Mouse (Mus musculus): ENCODE results near the gene Muc3. TPM values are rescaled to one million over a fixed set of nuclear protein-coding genes. Genes with fewer than 3 reads are reported as not detected.
A peak's percentile ranks its signal among the peaks of the same experiment; 100 is the strongest.
"Not testable (repeated sequence)": the region's sequence is repeated elsewhere in the genome, so short reads cannot be mapped to it uniquely, and the experiment has no call there.

The Muc3 gene
- not detected in 2 replicates for polyA plus RNA-seq (2012; ENCODE audit: insufficient read depth, insufficient read length, missing spikeins)

DNA sequence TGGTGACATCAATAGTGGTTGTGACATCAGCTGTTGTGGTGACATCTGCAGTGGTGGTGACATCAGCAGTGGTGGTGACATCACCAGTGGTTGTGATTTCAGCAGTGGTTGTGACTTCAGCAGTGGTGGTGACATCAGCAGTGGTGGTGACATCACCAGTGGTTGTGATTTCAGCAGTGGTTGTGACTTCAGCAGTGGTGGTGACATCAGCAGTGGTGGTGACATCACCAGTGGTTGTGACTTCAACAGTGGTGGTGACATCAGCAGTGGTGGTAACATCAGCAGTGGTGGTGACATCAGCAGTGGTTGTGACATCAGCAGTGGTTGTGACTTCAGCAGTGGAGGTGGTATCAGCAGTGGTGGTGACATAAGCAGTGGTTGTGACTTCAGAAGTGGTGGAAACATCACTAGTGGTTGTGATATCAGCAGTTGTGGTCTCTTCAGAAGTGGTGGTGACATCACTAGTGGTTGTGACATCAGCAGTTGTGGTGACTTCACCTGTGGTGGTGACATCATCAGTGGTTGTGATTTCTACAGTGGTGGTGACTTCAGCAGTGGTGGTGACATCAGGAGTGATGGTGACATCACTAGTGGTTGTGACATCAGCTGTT lies at the start of gene Muc3:
Muc3 (minus strand) TSS at position 51 of the 611 bp plus-strand sequence.
- H3K27ac ChIP-seq (replicated peaks; ENCODE audit: low read depth, low read length); H3K4me3 ChIP-seq (ENCODE audit: insufficient read depth, low read depth, low read length): not testable (repeated sequence)

DNA sequence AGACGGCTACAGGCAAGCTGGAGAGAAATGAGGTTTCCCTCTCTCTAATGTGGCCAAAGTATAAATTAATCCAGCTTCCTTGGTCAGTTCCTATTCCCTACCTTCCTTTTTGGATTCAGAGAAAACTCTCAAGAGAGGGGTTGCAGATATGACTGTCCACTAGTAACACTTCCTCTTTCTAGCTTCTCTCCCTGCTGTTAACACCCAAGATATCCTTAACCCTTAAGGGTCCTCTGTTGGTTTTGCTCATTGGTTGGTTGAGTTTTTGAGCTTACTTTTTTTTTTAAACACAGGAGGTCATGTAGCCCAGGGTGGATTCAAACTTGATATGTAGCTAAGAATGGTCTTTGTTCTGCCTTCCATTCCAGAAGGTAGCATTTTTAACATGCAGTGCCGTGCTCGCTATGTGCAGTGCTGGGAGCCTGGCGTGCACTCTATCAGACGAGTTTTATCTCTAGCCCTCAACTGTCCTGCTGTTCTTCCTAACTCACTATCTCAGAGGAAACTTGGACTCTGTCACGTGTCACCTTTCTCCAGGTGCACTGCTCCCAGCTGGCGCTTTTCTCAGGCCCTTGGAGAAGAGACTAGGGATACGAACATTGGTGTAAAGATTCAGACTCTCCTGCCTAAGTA lies 45.5 kb upstream of the Muc3 start:
- H3K4me1 ChIP-seq (ENCODE audit: control insufficient read depth, insufficient read depth, insufficient read length, low read length), result no peaks in the 10 kb centered on the region
- no peak overlapping the region for H3K27ac ChIP-seq (replicated peaks; ENCODE audit: low read depth, low read length)
- no peak overlapping the region for H3K4me3 ChIP-seq (ENCODE audit: insufficient read depth, low read depth, low read length)

More for the DNA sequence above, at the start of gene Muc3:
- H3K4me1 ChIP-seq (ENCODE audit: control insufficient read depth, insufficient read depth, insufficient read length, low read length), result not testable (repeated sequence)

DNA sequence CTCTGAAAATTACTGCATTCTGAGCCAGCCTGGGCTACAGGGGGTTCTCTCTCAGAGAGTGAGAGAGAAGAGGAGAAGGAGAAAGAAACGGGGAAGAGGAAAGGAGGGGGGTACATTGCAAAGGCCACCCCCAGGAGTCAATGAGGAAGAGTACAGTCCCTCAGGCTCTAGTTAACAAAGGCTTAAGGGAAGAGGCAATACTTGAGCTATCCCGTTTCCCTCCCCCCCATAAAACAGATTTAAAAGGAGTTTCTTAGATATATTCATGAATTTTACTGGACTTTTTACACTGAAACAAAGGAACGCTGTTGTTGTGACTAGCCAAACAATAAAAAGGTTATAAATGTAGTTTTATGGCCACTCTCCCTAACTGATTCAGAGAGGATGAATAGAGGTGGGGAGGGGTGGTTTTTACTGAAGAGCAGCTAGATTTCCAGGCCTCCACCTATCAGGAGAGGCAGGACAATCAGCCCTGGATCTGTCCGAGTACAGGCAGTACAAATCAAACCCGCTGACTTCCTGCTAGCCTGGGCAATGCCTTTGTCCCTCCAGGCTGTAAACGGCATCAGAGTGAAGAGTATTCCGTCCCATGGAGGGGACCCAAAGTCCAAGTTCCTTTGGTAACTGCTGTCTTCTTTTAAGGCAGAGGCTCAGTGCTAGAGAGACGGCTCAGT lies 44.3 kb upstream of the Muc3 start:
- H3K4me1 ChIP-seq (ENCODE audit: control insufficient read depth, insufficient read depth, insufficient read length, low read length), result no peaks in the 10 kb centered on the region
- H3K4me3 ChIP-seq (ENCODE audit: insufficient read depth, low read depth, low read length), result no peak overlapping the region
- H3K27ac ChIP-seq (replicated peaks; ENCODE audit: low read depth, low read length), result no peak overlapping the region

DNA sequence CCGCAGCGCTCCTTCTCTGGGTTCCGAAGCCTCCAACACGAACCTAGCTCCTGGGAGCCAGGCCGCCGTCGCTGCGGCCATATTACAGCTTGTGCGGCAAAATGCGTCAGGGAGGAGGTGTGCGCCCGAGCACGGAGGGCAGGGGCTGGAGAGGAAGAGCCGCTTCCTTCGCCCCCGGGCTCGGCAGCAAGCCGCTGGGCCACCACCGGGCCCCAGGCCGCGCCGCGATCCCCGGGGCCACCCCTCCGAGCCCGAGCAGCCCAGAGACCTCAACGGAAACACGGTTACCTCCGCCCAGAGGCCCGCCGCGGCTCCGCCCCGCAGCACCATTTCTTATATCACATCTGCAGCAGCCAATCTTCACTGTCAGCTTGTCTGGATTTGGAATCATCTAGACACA lies 40.2 kb upstream of the Muc3 start:
- peak overlapping the region; percentile 39 for H3K4me3 ChIP-seq (ENCODE audit: insufficient read depth, low read depth, low read length)
- no peaks in the 10 kb centered on the region for H3K4me1 ChIP-seq (ENCODE audit: control insufficient read depth, insufficient read depth, insufficient read length, low read length)
- no peak overlapping the region for H3K27ac ChIP-seq (replicated peaks; ENCODE audit: low read depth, low read length)

DNA sequence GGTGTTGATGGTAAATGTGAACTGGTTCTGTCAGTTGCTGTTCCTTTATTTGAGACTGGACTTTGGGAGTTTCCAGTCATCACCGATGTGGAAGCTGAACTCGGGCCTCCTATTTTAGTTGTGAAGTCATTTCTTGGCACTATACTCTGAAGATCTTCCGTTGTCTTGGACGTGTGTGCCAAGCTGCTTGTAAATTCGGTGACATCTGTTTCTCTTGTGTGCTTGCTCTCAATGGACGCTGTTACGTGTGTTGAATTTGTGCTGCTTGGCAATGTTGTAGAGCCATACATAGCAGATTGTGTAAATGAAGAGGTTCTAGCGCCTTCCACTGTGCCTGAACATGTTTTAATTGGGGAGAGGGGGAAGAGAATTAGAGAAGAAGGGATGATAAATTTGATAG lies 36.2 kb upstream of the Muc3 start:
- H3K27ac ChIP-seq (replicated peaks; ENCODE audit: low read depth, low read length), result no peak overlapping the region
- no peak overlapping the region for H3K4me3 ChIP-seq (ENCODE audit: insufficient read depth, low read depth, low read length)
- H3K4me1 ChIP-seq (ENCODE audit: control insufficient read depth, insufficient read depth, insufficient read length, low read length), result no peaks in the 10 kb centered on the region

DNA sequence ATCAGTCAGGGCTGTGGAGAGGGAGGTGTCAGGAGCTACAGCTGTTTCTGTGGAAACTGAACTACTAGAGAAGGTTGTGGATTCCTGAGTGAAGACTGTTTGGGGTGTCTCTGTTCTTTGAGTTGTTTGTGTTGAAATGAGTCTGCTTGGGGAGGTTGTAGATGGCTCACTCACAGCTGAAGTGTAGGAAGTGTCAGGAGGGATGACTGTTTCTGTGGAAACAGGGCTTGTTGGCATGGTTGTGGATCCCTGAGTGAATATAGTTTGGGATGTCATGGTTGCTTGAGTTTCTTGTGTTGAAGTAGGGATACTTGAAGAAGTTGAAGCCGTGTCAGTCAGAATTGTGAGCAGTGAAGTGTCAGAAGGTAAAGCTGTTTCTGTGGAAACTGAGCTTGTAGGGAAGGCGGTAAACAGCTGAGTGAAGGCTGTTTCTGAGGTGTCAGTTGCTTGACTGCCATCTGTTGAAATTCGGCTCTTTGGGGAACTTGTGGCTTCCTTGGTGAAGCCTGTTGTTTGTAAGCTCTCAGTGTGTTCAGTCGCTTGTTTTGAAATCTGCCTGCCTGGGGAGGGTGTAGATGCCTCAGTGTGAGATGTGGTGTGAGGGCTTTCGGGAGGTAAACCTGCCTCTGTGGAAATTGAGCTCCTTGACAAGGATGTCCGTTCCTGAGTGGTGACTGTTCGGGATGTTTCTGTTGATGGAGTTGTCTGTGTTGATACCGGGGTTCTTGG lies 30.7 kb upstream of the Muc3 start:
- no peaks in the 10 kb centered on the region for H3K4me1 ChIP-seq (ENCODE audit: control insufficient read depth, insufficient read depth, insufficient read length, low read length)
- H3K4me3 ChIP-seq (ENCODE audit: insufficient read depth, low read depth, low read length), result no peak overlapping the region
- H3K27ac ChIP-seq (replicated peaks; ENCODE audit: low read depth, low read length), result no peak overlapping the region

DNA sequence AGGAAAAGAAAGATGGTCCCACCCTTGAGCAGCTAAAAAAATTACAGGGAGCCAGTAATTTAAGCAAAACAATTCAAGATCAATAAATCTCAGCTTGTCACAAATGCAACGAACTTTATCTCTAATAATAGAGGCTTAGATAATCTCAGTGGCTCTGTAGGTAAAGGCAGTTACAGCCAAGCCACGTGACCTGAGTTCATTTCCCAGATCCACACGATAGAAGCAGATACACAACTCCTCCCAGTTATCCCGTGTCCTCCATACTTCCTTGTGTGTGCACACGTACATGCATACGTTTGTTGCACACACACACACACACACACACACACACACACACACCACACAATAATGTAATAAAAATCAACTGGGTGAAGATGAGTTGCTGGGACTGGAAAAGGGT lies 24.8 kb upstream of the Muc3 start:
- no peaks in the 10 kb centered on the region for H3K4me1 ChIP-seq (ENCODE audit: control insufficient read depth, insufficient read depth, insufficient read length, low read length)
- H3K4me3 ChIP-seq (ENCODE audit: insufficient read depth, low read depth, low read length), result no peak overlapping the region
- no peak overlapping the region for H3K27ac ChIP-seq (replicated peaks; ENCODE audit: low read depth, low read length)

DNA sequence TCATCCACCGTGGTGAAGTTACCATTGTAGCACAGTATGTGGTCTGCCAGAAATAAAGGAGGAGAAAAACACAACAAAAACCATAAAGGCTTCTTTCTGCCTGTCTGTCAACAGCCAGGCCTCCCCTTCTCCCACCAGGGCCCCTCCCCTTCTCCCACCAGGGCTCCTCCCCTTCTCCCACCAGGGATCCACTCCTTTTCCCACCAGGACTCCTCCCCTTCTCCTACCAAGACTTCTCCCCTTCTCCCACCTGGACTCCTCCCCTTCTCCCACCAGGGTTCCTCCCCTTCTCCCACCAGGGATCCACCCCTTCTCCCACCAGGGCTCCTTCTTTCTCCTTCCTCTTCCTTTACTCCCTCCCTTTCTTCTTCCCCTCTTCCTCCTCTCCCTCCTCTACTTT lies 23.5 kb upstream of the Muc3 start:
- Histone ChIP-seq H3K27ac (replicated peaks; ENCODE audit: low read depth, low read length) (no peak overlapping the region), H3K4me1 (ENCODE audit: control insufficient read depth, insufficient read depth, insufficient read length, low read length) (no peaks in the 10 kb centered on the region)

DNA sequence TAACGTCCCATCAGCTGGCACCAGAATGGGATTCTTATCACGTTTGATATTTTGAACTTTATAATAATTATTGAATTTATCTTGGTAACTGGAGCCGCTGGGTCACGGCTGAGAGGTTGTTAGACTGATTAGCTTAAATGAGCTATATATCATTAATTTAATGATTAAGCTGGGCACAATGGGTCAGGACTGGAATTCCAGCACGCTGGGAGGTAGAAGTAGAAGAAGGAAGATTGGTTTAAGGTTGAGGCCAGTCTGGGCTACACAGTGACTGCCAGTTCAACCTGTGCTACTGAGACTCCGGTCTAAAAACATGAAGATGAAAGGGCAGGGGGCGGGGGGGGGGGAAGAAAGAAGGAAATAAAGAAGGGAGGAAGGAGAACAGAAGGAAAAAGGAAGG lies 22.4 kb upstream of the Muc3 start:
- H3K4me3 ChIP-seq (ENCODE audit: insufficient read depth, low read depth, low read length), result no peak overlapping the region
- H3K4me1 ChIP-seq (ENCODE audit: control insufficient read depth, insufficient read depth, insufficient read length, low read length), result no peaks in the 10 kb centered on the region
- no peak overlapping the region for H3K27ac ChIP-seq (replicated peaks; ENCODE audit: low read depth, low read length)

More for the DNA sequence above, 23.5 kb upstream of the Muc3 start:
- H3K4me3 ChIP-seq (ENCODE audit: insufficient read depth, low read depth, low read length), result no peak overlapping the region

DNA sequence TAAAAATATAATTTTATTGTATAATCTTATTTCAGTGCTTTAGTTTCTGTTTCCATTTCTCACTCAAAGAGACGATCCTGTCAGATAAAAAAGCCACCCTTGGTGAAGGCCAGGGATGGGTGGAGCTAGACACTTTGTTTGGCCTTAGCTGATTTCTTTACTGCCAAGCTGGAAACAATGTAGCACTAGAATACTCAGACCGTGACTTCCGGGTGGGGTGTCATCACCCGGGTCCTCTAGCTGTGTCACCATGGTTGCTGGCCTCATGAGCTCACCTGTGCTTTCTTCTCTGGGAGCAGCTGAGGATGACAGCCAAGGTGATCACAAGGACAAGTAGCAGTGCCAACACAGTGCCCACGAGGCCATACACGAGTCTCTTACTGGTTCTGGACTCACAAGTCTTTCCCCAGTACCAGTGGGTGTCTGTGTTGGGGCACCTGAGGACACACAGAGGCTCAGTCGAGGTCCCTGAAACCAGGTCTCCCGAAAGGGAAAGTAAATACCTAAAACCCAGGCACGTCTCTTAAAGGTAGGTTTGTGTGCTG lies 21.8 kb upstream of the Muc3 start:
- Histone ChIP-seq H3K4me1 (ENCODE audit: control insufficient read depth, insufficient read depth, insufficient read length, low read length) (no peaks in the 10 kb centered on the region), H3K4me3 (ENCODE audit: insufficient read depth, low read depth, low read length) (no peak overlapping the region), H3K27ac (replicated peaks; ENCODE audit: low read depth, low read length) (no peak overlapping the region)

DNA sequence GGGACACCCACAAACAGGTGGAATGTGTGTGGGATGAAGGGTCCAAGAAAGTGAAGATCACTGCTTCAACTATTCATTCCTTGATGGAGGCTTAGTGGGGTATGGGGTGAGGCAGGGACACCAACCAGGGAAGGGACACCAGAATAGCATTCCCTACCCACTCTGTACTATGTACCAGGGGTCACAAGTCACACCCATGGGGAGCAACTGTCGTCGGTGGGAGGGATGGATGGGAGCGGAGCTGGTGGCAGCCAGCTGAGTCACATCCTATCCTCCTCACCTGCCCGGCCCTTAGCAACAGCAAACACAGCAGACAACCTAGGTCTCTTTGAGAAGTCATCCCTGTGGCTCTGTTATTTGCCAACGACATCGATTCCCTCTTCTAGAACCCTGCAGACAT lies 18.4 kb upstream of the Muc3 start:
- no peak overlapping the region for H3K4me3 ChIP-seq (ENCODE audit: insufficient read depth, low read depth, low read length)
- H3K4me1 ChIP-seq (ENCODE audit: control insufficient read depth, insufficient read depth, insufficient read length, low read length), result no peaks in the 10 kb centered on the region
- no peak overlapping the region for H3K27ac ChIP-seq (replicated peaks; ENCODE audit: low read depth, low read length)

DNA sequence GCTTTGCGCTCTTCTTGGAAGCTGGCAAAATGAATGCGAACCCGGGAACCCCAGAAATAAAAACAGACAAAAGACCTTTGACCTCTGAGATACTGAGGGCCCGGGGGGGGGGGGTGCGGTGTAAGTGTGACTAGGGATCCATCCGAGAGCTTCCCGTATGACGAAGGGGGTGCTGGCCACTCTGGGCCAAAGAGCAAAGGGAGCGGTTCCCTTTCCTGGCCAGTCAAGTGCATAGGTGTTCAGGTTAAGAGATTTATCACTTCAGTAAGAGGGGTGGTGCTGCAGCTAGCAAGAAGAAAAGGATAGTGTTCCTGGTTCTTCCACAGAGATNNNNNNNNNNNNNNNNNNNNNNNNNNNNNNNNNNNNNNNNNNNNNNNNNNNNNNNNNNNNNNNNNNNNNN lies 16.9 kb upstream of the Muc3 start:
- H3K27ac ChIP-seq (replicated peaks; ENCODE audit: low read depth, low read length), result no peak overlapping the region
- no peak overlapping the region for H3K4me3 ChIP-seq (ENCODE audit: insufficient read depth, low read depth, low read length)
- H3K4me1 ChIP-seq (ENCODE audit: control insufficient read depth, insufficient read depth, insufficient read length, low read length), result no peaks in the 10 kb centered on the region

DNA sequence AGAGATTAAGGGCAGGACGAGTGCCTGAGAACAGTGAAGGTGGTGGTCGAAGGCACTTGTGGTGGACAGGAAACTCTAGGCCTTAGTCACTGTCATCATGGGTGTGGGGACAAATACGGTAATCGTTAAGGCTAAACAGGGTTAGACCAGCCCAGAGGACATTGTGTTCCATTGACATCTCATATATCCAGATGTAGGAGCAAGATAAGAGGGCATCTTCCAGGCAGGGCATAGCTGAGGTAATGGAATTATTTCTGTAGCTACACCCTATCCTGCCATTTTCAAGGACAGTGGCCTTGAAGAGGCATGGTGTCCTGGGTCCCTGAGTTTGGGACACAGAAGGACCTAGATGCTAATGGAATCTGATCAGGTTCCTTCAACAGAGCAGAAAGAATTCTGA lies 12.7 kb upstream of the Muc3 start:
- H3K4me3 ChIP-seq (ENCODE audit: insufficient read depth, low read depth, low read length), result no peak overlapping the region
- H3K27ac ChIP-seq (replicated peaks; ENCODE audit: low read depth, low read length), result no peak overlapping the region
- H3K4me1 ChIP-seq (ENCODE audit: control insufficient read depth, insufficient read depth, insufficient read length, low read length), result no peaks in the 10 kb centered on the region

DNA sequence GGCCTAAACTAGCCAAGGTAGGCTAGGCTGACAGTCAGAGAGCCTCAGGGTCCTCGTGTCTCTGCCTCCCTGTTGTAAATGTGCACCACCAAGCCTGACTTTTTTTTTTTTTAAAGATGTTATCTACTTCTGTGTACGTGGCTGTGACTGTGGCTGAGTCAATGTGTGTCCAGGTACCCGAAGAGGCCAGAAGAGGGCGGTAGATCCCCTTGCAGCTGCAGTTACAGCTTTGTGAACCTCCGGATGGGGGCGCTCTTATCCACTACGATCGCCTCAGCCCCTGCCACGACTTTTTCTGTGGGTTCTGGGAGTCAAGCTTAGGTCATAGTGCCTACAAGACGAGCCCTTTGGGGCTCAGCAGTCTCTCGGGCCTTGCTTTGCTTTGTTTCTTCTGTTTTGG lies 10.3 kb upstream of the Muc3 start:
- Histone ChIP-seq H3K4me1 (ENCODE audit: control insufficient read depth, insufficient read depth, insufficient read length, low read length) (no peaks in the 10 kb centered on the region), H3K27ac (replicated peaks; ENCODE audit: low read depth, low read length) (no peak overlapping the region), H3K4me3 (ENCODE audit: insufficient read depth, low read depth, low read length) (no peak overlapping the region)

DNA sequence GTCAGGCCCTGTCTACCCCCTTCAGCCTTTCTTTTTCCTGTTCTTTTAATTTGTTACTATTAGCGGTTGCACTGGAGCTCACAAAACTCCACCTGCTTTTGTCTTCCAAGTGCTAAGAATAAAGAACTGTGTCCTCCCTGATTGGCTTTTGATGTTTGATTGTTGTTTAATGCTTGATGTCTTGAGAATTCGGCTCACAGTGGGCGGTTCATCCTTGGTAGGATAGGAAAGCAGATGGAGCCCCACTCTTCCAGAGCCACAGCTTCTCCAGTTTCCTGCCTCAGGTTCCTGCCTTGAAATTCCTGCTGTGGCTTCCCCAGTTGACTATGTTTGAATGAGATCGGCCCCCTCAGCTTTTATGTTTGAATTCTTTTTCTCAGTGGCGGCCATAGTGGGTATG lies 4.2 kb upstream of the Muc3 start:
- H3K4me3 ChIP-seq (ENCODE audit: insufficient read depth, low read depth, low read length), result no peak overlapping the region
- no peak overlapping the region for H3K27ac ChIP-seq (replicated peaks; ENCODE audit: low read depth, low read length)
- no peaks in the 10 kb centered on the region for H3K4me1 ChIP-seq (ENCODE audit: control insufficient read depth, insufficient read depth, insufficient read length, low read length)

Measured in brown adipose tissue, adult 24 weeks (tissue).